Mouse (Mus musculus): Measurements from ENCODE around the gene Frrs1.

Frrs1 gene

DNA sequence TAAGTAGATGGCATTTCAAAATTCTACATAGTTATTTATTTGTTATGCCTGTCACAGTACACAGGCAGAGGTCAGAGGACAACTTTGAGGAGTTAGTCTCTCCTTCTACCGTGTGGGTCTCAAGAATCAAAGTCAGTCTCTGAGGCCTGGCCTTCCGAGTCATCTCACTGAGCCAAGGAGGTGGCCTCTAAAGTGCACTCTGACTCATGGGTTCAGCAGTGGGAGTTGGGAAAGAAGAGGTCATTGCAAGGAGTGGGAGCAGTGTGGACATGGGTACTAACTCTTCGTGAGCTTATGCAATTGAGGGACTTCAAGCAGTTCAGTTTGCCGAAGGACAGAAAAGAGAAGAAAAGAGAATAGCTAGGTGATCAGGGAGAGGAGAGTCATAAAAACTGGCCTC is 10.3 kb upstream of the Frrs1 start:
- no peak for DNase-seq

DNA sequence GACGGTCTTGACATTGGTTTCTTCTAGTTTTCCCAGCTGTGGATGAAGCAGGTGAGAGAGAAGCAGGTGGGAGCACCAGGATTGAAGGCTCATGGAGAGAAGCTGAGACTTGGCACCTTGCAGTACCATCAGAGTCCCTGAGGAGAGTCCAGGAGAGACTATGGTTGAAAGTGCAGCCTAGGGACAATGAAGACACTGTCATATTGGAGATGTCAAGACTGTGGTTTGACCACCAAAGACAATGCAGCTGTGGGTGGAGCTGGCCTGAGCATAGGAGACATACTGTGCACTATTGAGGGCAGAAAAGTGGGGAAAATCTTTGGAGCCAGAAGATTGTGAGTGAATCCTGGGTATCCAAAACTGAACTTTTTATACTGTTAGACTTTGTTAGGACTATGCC is 8.9 kb upstream of the Frrs1 start:
- DNase-seq = no peak

DNA sequence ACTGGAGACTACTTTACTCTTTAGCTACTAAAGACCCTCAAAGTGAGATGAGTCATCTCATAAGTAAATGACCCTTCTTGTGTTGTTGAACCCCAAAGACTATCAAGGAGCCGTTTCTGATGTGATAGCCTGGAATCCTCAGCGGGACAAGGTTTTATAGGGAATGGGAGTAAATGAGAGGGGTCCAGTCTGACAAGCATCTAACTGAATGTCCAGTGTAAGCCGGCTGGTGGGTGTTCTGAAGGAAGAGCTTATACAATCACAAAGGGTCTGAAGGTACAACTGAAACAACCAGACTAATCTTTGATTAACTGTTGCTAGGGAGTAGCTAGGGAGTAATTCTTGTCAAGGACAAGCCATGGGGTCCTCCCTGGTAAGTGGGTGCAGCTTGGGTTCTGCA is 6.8 kb upstream of the Frrs1 start:
- DNase-seq = no peak

DNA sequence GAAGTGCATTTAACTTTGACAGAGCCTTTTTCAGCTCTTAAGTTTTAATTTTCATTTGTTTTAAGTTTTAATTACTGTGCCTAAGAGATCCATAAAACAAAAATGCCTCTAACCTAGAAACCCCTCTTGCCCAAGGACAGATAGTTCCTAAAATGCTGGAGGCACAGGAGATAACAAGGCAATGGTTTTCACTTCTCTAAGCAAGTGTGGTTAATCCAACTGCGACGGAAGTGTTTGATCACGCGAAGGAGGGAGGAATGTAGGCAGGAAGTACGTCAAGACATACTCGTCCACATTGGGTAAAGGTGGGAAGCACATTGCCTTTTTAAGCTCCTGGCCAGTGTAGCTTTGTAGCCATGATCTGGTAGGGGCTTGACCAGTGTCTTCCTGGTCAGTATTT is 1.7 kb upstream of the Frrs1 start:
- no peak for DNase-seq

DNA sequence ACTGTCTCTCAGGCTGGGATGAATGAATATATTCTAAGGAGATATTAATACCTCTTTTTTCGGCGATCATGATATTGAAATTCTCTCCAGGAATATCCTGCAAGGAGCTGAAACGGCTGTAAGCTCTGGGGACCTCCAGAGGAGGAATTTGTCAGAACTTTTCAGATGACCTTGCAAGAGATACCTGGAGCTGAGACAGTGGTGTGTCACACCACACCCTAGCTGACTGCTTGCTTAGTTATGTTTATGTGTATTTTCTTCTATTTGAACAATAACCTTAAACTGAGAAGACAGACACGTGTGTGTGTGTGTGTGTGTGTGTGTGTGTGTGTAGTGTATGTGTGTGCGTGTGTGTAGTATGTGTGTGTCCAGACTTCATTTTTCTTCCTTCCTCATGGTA is 488 bp downstream of the Frrs1 start:
- no peak for DNase-seq

DNA sequence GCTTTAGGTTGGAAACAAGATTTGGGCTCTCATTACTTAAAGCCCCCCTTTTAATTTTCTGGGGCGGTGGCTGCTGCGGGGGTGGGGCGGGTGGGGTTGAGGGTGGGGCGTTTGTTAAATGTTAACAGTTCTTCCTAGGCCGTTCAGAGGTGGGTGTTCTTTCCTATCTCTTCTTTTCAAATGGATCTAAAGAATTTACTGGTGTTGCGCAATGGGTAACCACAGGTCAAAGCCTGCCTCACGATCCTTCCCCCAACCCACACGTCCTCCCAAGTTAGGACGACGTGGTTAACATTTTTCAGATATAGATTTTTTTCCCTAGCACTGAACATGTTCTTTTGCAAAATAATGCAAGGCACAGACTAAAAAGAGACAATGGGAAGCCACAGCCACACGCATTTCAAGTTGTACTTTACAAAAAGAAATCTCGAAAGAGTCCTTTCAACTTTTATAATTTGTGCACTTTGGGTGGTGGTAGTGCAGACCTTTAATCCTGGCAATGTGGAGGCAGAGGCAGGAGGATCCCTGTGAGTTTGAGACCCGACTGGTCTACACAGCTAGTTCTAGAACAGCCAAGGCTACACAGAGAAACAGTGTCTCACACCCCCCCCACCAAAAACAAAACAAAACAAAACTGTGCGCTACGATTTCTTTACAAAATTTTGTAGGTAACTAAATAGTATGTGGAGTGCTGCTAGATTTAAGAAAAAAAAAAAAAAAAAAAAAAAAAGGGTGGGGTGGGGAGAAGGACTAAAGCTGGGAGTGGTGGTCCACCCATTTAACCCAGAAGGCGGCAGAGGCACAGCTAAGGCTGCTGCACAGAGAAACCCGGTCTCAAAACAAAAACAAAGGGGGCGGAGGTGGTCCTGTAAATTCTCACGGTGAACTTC is 1.3 kb downstream of the Frrs1 start:
- DNase-seq = no peak

DNA sequence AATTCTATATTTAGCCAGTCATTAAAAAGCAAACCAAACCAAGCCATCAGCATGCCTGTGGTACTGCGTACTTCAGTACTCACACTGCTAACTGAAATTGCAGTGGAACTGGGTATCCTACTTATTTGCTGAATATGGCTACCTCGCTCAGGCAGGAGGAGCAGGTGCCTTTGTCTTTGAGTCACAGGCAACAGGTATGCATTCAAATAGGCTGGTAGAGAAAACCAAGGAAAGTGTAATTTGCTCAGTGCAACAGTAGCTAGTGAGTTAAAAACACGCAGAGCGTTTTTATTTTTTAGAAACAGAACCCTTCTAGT is 1.9 kb downstream of the Frrs1 start:
- no peak for DNase-seq

DNA sequence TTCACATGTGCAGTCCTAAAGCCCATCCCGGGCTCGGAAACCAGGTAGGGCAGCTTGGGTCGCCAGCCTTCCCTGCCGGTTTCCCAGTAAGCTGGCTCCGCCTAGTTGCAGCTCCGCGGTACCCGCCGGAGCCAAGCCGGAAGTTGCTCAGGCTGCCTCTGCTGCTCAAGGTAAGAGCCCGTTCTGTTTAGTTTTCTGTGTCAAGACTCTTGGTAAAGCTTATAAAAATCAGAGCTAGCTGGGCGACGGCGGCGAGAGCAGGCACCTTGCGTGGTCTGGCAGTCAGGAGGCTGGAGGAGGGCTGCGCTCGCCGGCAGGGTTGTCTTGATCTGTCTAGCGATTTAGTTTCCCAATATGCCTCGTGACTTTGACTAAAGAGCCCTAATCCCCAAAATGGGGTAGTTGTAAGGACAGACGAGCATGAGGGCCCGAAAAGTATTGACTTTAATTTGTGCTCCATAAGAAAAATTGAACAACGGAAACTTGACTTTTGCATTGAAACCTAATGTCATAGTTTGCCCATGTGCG is 2.3 kb downstream of the Frrs1 start:
- peak; percentile 54 for DNase-seq

DNA sequence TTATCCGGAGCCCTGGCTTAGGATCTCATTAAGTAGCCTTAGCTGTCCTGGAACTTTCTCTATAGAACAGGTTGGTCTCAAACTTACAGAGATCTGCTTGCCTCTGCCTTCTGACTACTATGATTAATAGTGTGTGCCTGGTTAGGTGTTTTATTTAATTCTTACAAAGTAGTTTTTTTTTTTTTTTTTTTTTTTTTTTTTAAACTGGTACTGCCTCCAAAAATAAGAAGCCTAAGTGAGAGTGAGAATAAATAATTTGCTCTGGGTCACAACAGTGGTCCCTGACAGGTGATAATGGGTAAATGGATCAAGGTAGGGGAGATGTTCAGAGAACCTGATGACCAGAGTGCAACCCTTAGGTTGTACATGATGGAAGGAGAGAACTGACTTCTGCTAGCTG is 3.4 kb downstream of the Frrs1 start:
- no peak for DNase-seq

DNA sequence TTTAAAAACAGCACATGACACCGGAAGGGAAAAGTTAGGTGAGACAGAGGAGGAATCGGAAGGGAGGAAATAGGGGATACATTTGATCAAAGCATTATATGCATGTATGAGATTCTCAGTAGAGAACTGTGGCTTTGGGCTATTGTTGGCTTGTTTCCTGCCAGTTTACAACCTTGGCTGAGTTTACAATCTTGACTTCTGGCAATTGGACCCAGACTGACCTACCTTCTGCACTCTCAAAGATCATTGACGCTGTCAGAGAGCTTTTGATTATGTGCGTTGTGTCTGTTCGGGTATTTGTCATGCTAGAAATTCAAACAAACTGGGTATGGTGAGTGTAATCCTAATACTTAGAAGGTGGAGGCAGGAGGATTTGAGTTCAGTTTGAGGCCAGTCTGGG is 5.2 kb downstream of the Frrs1 start:
- DNase-seq = no peak

DNA sequence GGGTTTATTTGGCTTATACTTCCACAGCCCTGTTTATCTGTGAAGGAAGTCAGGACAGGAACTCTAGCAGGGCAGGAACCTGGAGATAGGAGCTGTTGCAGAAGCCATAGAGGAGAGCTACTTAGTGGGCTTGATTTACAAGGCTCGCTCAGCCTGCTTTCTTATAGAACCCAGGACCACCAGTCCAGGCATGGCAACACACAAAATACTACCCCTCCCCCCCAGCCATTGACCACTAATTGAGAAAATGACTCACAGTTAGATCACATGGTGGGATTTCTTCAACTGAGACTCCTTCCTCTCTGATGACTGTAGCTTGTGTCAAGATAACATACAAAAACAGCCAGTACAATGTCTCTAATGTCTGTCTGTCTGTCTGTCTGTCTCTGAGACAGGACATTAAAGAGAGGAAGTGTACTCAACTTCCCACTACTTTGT is 6.0 kb downstream of the Frrs1 start:
- DNase-seq = no peak

DNA sequence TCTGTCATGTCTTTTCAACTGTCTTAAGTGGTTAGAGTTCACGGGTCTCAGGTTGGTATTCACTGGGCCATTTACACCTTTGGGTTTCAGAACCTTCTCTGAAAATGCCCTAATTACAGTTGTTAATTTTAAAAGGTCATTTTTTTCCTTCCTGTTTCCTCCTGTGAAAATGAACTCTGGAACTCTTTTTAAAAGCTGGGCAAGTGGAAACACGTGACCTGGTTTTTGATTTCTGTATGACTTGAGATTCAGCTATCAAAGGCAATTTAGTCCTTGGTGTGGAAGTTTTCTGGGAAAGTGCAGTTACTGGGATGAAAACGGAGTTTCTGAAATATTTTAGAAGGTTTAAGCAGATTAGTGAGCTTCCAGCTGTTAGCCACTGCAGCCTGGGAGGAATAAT is 11.1 kb downstream of the Frrs1 start:
- no peak for DNase-seq

DNA sequence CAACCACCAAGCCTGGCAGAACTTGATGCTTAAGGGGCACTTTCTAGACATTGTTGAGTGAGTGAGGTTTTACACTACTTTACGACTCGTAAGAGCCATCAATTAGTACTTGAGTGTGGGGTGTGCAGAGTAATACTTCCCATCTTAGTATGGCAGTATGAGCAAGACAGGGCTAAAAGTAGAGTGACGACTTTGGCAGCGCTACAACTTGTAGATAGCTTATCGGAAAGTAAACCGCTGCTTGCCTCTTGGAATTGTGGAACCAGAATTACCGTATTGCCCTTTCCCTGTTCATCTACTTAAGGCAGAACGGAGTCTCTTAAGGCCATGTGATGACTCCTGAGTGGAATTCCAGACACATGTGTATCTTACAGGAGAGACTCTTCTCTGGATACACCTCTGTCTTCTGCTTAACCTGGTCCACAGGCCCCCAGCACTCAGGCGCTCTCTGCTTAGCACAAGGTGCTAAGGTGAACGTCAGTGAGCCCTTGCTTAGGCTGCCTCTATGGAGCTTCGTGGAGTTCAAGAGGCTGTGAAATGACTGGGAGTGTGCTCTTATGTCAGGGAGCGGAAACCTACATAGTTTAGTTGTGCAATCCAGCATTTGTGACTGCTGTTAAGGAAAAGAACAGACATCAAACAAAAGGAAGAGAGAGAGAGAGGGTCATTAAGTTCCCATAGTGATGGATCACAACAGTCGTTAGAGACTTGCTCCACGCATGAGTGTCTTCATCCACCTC is 23.1 kb downstream of the Frrs1 start:
- peak; percentile 38 for DNase-seq

DNA sequence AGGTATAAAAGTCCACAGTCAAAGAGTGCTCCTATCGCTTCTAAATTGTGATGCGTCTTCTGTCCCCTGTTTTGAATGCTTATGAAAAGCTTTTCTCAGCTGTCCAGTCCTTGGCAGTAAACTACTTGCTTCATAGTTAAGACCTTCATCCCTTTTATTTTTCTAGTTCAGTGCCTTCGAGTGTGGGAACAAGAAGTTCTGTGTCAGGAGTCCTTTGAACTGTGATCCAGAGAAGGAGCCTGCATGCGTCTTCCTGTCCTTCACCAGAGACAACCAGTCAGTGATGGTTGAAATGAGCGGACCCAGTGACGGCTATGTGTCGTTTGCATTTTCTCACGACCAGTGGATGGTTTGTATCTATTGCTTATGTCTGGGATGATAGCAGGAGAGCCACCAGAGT is 25.7 kb downstream of the Frrs1 start:
- no peak for DNase-seq

DNA sequence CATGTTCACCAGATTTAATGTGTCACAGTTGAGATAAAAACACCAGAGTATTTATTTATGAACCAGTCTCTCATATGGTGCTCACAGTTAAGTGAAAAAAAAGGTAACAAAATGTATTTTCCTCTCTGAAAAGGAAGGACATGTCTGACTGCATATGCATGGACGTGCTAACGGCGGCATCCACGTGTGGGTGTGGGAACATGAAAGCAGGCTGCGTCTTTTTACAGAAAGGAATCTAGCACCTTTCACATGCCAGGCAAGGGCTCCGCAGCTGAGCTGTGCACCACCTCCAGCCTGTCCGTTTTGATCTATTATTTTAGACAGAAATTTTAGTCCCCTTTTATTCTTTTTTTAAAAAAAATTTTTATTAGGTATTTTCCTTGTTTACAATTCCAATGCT is 30.1 kb downstream of the Frrs1 start:
- DNase-seq = no peak

DNA sequence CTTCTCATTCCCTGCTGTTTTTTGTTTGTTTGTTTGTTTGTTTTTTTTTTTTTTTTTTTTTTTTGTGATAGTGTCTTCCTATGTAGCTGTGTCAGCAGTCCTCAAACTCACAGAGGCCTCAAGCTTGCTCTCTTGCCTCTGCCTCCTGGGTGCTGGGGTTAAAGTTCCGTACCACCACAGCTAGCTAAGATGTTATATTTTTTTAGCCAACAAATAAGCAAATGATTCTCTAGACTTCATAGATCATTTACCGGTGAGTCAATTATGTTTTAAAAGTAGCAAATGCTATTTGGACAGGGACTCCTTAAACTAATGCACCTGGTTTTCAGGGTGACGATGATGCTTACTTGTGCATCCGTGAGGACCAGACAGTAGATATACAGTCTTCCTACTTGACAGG is 31.3 kb downstream of the Frrs1 start:
- no peak for DNase-seq

DNA sequence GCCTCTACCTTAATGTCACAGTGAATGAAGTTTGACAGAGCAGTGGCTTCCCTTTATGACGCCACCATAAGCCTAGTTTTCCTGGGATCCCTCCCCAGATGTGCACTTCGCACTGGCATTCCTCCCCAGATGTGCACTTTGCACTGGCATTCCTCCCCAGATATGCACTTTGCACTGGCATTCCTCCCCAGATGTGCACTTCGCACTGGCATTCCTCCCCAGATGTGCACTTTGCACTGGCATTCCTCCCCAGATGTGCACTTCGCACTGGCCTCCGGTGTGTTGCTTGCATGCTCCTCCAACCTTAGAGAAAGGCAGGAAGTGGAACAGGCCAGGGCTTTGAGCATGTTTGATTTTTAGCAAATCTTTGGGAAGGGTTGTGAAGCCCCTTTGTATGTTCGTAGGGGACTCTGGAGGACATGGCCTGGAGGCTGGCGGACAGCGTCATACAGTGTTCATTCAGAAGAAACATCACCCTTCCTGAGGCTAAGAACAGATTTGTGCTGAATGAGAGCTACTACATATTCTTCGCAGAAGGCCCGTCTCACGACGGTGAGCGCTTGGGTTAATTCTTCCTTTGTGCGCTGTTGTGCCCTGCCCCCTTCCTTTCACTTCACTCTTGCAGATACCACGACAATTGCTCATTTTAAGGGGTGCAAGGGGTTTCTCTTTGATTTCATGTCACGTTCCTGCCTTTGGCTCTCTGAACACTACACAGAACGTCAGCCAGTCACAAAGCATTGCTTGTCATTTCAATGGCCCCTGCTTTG is 32.4 kb downstream of the Frrs1 start:
- no peak for DNase-seq

DNA sequence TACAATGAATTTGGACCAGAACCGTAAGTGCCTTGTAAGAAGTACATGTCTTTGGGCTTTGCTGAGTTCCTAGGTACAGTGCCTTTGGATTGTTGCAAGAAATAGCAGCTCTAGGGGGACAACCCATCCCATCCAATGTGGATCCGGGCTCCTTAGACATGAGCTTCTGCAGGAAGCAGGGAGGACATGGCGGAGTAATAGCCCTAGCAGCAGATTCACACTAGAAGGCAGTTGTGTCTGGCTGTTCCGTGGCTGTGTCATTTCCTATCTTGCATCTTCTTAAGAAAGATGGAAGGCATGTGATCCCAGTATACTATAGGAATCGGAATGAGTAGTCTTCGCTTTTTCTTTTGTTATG is 32.9 kb downstream of the Frrs1 start:
- no peak for DNase-seq

DNA sequence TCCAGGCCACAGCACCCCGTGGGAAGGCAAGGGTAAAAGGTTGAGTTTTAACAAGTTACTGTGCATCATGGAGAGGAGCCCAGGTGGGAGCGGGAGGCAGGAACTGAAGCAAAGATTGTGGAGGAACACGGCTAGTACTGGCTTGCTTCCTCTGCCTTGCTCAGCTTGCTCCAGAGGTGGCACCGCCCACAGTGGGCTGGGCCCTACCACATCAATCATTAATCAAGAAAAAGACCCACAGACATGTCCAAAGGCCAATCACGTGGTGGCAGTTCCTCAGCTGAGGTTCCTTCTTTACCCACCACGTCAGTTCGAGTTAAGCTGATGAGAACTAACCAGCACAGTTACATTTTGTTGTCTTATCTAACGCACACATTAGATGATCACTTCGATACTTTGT is 33.6 kb downstream of the Frrs1 start:
- DNase-seq = no peak

DNA sequence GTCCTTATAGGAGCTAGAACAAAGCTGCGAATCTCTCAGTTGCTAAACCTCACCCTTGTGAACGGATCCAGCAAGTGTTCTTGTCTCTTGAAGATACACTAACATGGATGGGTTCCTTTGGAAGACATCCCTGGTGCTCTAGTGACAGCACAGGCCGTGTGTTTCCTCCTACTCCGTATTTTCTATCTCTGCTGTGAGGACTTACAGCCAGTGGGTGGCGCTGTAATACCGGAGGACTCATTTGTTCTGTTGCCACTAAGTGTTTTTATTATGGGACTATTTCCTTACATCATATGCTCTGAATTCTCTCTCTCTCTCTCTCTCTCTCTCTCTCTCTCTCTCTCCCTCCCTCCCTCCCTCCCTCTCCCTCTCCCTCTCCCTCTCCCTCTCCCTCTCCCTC is 44.9 kb downstream of the Frrs1 start:
- DNase-seq = peak; percentile 80

DNA sequence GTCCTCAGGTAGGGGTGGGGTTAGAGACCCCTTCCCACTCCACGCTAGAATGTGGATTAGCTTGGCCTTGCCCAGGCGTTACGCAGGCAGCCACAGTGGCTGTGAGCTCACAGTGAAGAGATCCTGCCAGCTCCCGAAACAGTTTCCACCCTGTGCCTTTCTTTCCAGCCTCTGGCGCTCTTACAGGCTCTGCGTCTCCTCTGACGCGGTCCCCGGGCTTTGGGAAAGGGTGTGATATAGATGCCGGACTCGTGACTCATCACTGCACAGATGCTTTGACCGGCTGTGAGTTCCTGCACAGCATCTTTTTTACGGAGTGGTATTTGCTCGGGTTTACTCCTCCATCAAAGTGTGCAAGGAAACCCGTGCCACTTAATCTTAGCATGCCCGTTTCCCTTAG is 46.6 kb downstream of the Frrs1 start:
- DNase-seq = peak; percentile 28

DNA sequence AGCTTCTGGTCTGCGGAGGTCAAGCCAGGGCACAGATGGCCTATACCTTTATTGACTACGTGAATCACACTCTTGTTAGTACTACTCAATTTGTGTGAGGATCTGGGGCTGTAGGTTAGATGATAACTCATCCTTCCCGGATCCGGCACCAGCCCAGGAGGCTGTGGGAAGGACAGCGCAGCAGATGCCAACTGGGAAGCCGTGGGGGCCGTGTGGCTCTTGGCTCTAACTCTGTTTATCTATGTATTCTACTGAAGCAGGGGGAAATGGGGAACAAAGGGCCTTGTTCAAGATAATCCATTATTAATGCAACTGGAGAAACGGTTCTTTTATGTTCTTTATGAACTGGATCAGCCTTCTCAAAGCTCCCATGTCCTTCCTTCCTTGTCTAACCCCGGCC is 47.3 kb downstream of the Frrs1 start:
- no peak for DNase-seq

DNA sequence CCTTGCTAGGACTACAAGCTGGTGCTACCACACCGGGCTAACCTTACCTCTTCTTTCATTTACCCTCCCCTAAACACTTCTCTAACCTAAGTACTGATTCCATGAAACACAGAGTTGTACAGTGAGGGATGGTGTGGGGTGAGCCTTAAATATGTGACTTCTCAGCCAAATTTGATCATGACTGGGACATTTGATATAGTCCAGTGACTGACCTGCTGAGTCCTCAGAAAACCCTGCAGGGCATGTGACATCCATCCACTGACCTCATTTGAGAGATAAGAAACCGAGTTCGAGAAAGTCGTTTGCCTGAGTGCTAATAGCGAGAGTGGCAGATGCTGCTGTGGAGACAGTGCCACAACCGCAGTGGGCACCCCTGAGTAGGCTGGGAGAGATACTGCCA is 55.1 kb downstream of the Frrs1 start:
- DNase-seq = no peak

DNA sequence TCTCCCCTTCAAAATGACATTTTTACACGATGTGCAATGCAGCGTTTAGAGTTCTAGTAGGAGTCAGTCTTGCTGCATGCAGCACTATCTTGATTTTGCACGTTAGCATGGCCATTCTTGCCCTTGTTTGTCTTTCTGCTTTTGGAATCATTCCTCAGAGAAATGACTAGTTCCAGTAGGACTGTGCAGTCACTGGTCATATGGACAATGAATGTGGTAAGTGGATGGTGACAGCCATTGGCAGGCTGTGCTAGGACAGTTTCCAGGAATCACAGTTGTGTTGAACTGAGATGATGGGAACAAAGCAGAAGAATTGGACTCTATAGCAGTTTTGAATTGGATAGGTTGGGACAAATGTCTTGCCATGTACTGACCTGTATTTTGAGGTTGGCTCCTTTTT is 55.7 kb downstream of the Frrs1 start:
- DNase-seq = peak; percentile 25

All from lung, postnatal 10 days (tissue).